Comparison of ENCODE assay signal across 33 mouse cellular contexts in genomic region chr7:28573236-28573635, GRCm38 (mm10). TPM values are rescaled to one million over a fixed set of nuclear protein-coding genes. Genes with fewer than 3 reads are reported as not detected.
A peak's percentile ranks its signal among the peaks of the same experiment; 100 is the strongest.
DNase-seq lines count a peak whose midpoint lies in the region; ATAC-seq and TF ChIP-seq lines count a peak whose summit lies in the region.
"Had no signal": no experiment of that assay in that cellular context is flagged by ENCODE, and none has a peak within 500 bp of the region (broad histone marks: within the 10 kb centered on the region; RNA-seq: fewer than 3 reads in every experiment).

No protein-coding gene starts in this region.

- no peak for ATAC-seq in liver, embryonic 12.5 days
- ATAC-seq in intestine, postnatal 0 days: no peak
- no peak for ATAC-seq in stomach, embryonic 15.5 days (ENCODE audit: insufficient read depth, low FRiP score, low read depth)
- ATAC-seq: forebrain, embryonic 14.5 days; midbrain, embryonic 13.5 days had no signal

- peak overlapping the region; percentile 67 for H3K27ac ChIP-seq in kidney, adult 2 months (ENCODE audit: insufficient read depth, low read depth, low read length)
- H3K27ac ChIP-seq in liver, embryonic 12.5 days: peak overlapping the region; percentile 52
- H3K27ac ChIP-seq in intestine, postnatal 0 days (ENCODE audit: low read depth, low read length): peak overlapping the region; percentile 30; the same call in 1 of the 2 replicates
- H3K27ac ChIP-seq in stomach, embryonic 15.5 days: peak overlapping the region; percentile 95; the same call in 1 of the 2 replicates
- H3K27ac ChIP-seq in midbrain, embryonic 10.5 days (replicated peaks): no peak overlapping the region
- H3K27ac ChIP-seq: embryonic facial prominence, embryonic 15.5 days; gastrocnemius, adult 2 months; midbrain, embryonic 13.5 days had no signal

- no peaks in the 10 kb centered on the region for H3K36me3 ChIP-seq in kidney, adult 2 months (ENCODE audit: control insufficient read depth, insufficient read depth, low read length)
- peaks cover 20% of the 10 kb centered on the region for H3K36me3 ChIP-seq in liver, embryonic 12.5 days
- peaks cover 12% of the 10 kb centered on the region for H3K36me3 ChIP-seq in intestine, postnatal 0 days (ENCODE audit: control insufficient read depth, insufficient read depth)
- no peaks in the 10 kb centered on the region; the same call in 1 of the 2 replicates for H3K36me3 ChIP-seq in stomach, embryonic 15.5 days
- peaks cover 17% of the 10 kb centered on the region for H3K36me3 ChIP-seq in midbrain, embryonic 10.5 days

- TF ChIP-seq CTCF in kidney, adult 2 months (conservative IDR thresholded peaks at IDR 0.05; ENCODE audit: insufficient read depth, insufficient read length, low read depth, low read length): no peak
- TF ChIP-seq CTCF in intestine, postnatal 0 days (IDR thresholded peaks at IDR 0.05; ENCODE audit: low read depth): no peak

- 0 out of 2 replicates have a peak overlapping the region, but pooled peaks have one; percentile 10 for H3K4me2 ChIP-seq in liver, embryonic 12.5 days
- H3K4me2 ChIP-seq in intestine, postnatal 0 days (replicated peaks; ENCODE audit: low read depth): no peak overlapping the region
- no peak overlapping the region for H3K4me2 ChIP-seq in stomach, embryonic 15.5 days
- H3K4me2 ChIP-seq: embryonic facial prominence, embryonic 15.5 days; midbrain, embryonic 13.5 days had no signal

- peaks cover 85% of the 10 kb centered on the region for H3K4me1 ChIP-seq in kidney, adult 2 months (ENCODE audit: control insufficient read depth, insufficient read depth, low read length)
- peaks cover 87% of the 10 kb centered on the region for H3K4me1 ChIP-seq in liver, embryonic 12.5 days
- peaks cover 34% of the 10 kb centered on the region for H3K4me1 ChIP-seq in intestine, postnatal 0 days (replicated peaks; ENCODE audit: control insufficient read depth, insufficient read depth, low read length)
- peaks cover 75% of the 10 kb centered on the region for H3K4me1 ChIP-seq in stomach, embryonic 15.5 days
- H3K4me1 ChIP-seq in midbrain, embryonic 10.5 days: peaks cover 10% of the 10 kb centered on the region; the same call in 1 of the 2 replicates

- H3K9me3 ChIP-seq in liver, embryonic 12.5 days (replicated peaks): no peaks in the 10 kb centered on the region
- no peaks in the 10 kb centered on the region for H3K9me3 ChIP-seq in intestine, postnatal 0 days (ENCODE audit: control insufficient read depth)
- H3K9me3 ChIP-seq in stomach, embryonic 15.5 days: no peaks in the 10 kb centered on the region
- H3K9me3 ChIP-seq in midbrain, embryonic 10.5 days (replicated peaks): no peaks in the 10 kb centered on the region
- H3K9me3 ChIP-seq: embryonic facial prominence, embryonic 15.5 days; midbrain, embryonic 13.5 days had no signal

- H3K27me3 ChIP-seq in kidney, adult 2 months (replicated peaks; ENCODE audit: control insufficient read depth, insufficient read depth, low read length): no peaks in the 10 kb centered on the region
- no peaks in the 10 kb centered on the region for H3K27me3 ChIP-seq in liver, embryonic 12.5 days (replicated peaks)
- no peaks in the 10 kb centered on the region for H3K27me3 ChIP-seq in intestine, postnatal 0 days (replicated peaks; ENCODE audit: control insufficient read depth, insufficient read depth, low read length)
- H3K27me3 ChIP-seq in stomach, embryonic 15.5 days (replicated peaks): no peaks in the 10 kb centered on the region
- H3K27me3 ChIP-seq in midbrain, embryonic 10.5 days (ENCODE audit: low read depth, poor library complexity, severe bottlenecking): no peaks in the 10 kb centered on the region
- H3K27me3 ChIP-seq: embryonic facial prominence, embryonic 15.5 days; midbrain, embryonic 13.5 days had no signal

- H3K9ac ChIP-seq in liver, embryonic 12.5 days: no peak overlapping the region
- H3K9ac ChIP-seq in intestine, postnatal 0 days (ENCODE audit: low read depth, low read length): no peak overlapping the region
- no peak overlapping the region for H3K9ac ChIP-seq in stomach, embryonic 15.5 days
- H3K9ac ChIP-seq: embryonic facial prominence, embryonic 15.5 days; midbrain, embryonic 13.5 days had no signal

- DNase-seq in kidney, adult 2 months: peak; percentile 59
- DNase-seq in kidney, adult 9 months: no peak
- DNase-seq in liver: no peak
- DNase-seq in midbrain, embryonic 10.5 days (ENCODE audit: low spot score): no peak
- no peak for DNase-seq in layer of hippocampus, adult 8-10 months (ENCODE audit: low spot score in 2 of 2)
- DNase-seq: adrenal gland, postnatal 25 days; cerebellum, adult 9-10 months; gastrocnemius, adult 2 months; layer of hippocampus, adult 9-11 months; right cerebral cortex, postnatal 14 days; spleen, adult 18-20 months; thymus, adult 18-20 months; thymus, postnatal 36 days had no signal

- H3K4me3 ChIP-seq in kidney, adult 2 months (ENCODE audit: insufficient read depth, low read depth, low read length): no peak overlapping the region
- no peak overlapping the region for H3K4me3 ChIP-seq in liver, embryonic 12.5 days
- no peak overlapping the region for H3K4me3 ChIP-seq in intestine, postnatal 0 days (ENCODE audit: low read depth, low read length)
- no peak overlapping the region for H3K4me3 ChIP-seq in stomach, embryonic 15.5 days (replicated peaks)
- H3K4me3 ChIP-seq in midbrain, embryonic 10.5 days: no peak overlapping the region
- H3K4me3 ChIP-seq: embryonic facial prominence, embryonic 15.5 days; gastrocnemius, adult 2 months; midbrain, embryonic 13.5 days had no signal

- TF ChIP-seq POLR2A in kidney, adult 2 months (IDR thresholded peaks at IDR 0.05; ENCODE audit: low read depth, low read length): no peak

- 72% methylated on average over 3 of the region's 3 CpGs for WGBS in kidney, adult 2 months
- WGBS in liver, embryonic 12.5 days (ENCODE audit: insufficient replicate concordance): 84% methylated on average over 3 of the region's 3 CpGs
- 79% methylated on average over 3 of the region's 3 CpGs for WGBS in intestine, postnatal 0 days
- 91% methylated on average over 3 of the region's 3 CpGs for WGBS in stomach, embryonic 15.5 days
- WGBS in midbrain, embryonic 10.5 days: 90% methylated on average over 3 of the region's 3 CpGs

RNA-seq across cellular contexts. Expression of gene Samd4b, which starts 24.7 kb away (rescaled TPM):
- polyA plus RNA-seq in kidney, adult 2 months (2012; rRNA removed): 67.0 and 79.0 TPM in 2 replicates
- polyA plus RNA-seq in liver, embryonic 12.5 days (2016; fragmentation: Nextera tagmentation; extraction: Ambion mirVana): 10.0 and 12.5 TPM in 2 replicates
- 12.4 and 13.4 TPM in 2 replicates for polyA plus RNA-seq in intestine, postnatal 0 days (2015; fragmentation: Nextera tagmentation; extraction: Ambion mirVana)
- polyA plus RNA-seq in stomach, embryonic 15.5 days (2015; fragmentation: Nextera tagmentation; extraction: Ambion mirVana): 18.5 and 22.1 TPM in 2 replicates
- polyA plus RNA-seq in midbrain, embryonic 10.5 days (2016; fragmentation: Nextera tagmentation; extraction: Ambion mirVana): 29.2 and 30.5 TPM in 2 replicates
- total RNA-seq in layer of hippocampus, adult 8-10 months (2022): 10 to 100 TPM; 62.6 to 73.9 (median 66.2) TPM

RNA-seq across cellular contexts. Expression of gene Pak4, which starts 24.7 kb away (rescaled TPM):
- polyA plus RNA-seq in kidney, adult 2 months (2012; rRNA removed): 36.9 and 41.8 TPM in 2 replicates
- 24.3 and 24.6 TPM in 2 replicates for polyA plus RNA-seq in liver, embryonic 12.5 days (2016; fragmentation: Nextera tagmentation; extraction: Ambion mirVana)
- 17.2 and 19.7 TPM in 2 replicates for polyA plus RNA-seq in intestine, postnatal 0 days (2015; fragmentation: Nextera tagmentation; extraction: Ambion mirVana)
- polyA plus RNA-seq in stomach, embryonic 15.5 days (2015; fragmentation: Nextera tagmentation; extraction: Ambion mirVana): 50.2 and 56.0 TPM in 2 replicates
- polyA plus RNA-seq in midbrain, embryonic 10.5 days (2016; fragmentation: Nextera tagmentation; extraction: Ambion mirVana): 60.9 and 66.4 TPM in 2 replicates
- total RNA-seq in layer of hippocampus, adult 8-10 months (2022): 10 to 100 TPM; 12.2 to 14.2 (median 13.1) TPM

RNA-seq across cellular contexts. Expression of gene Nccrp1, which starts 26.2 kb away (rescaled TPM):
- polyA plus RNA-seq in kidney, adult 2 months (2012; rRNA removed): 57.2 and 85.4 TPM in 2 replicates
- polyA plus RNA-seq in liver, embryonic 12.5 days (2016; fragmentation: Nextera tagmentation; extraction: Ambion mirVana): not detected in 2 replicates
- not detected in 2 replicates for polyA plus RNA-seq in intestine, postnatal 0 days (2015; fragmentation: Nextera tagmentation; extraction: Ambion mirVana)
- 2.4 and 6.1 TPM in 2 replicates for polyA plus RNA-seq in stomach, embryonic 15.5 days (2015; fragmentation: Nextera tagmentation; extraction: Ambion mirVana)
- polyA plus RNA-seq in midbrain, embryonic 10.5 days (2016; fragmentation: Nextera tagmentation; extraction: Ambion mirVana): 0.14 and 0.20 TPM in 2 replicates
- total RNA-seq in layer of hippocampus, adult 8-10 months (2022): under 1 TPM in 1 of 4 experiments, not detected in 3; 0.36 TPM
- total RNA-seq: adrenal gland, postnatal 25 days; gastrocnemius, adult 2 months; megakaryocyte progenitor cell, adult 5-6 weeks; monocyte, adult 5-6 weeks had no signal
- polyA plus RNA-seq: forebrain, embryonic 14.5 days; heart, postnatal 0 days; hindbrain, embryonic 11.5 days; limb, embryonic 14.5 days; lung, embryonic 16.5 days; midbrain, embryonic 13.5 days had no signal

RNA-seq across cellular contexts. Expression of gene Sycn, which starts 32.6 kb away (rescaled TPM):
- 12.4 and 13.3 TPM in 2 replicates for polyA plus RNA-seq in kidney, adult 2 months (2012; rRNA removed)
- not detected in 2 replicates for polyA plus RNA-seq in liver, embryonic 12.5 days (2016; fragmentation: Nextera tagmentation; extraction: Ambion mirVana)
- polyA plus RNA-seq in intestine, postnatal 0 days (2015; fragmentation: Nextera tagmentation; extraction: Ambion mirVana): 17.0 and 23.4 TPM in 2 replicates
- 103 and 114 TPM in 2 replicates for polyA plus RNA-seq in stomach, embryonic 15.5 days (2015; fragmentation: Nextera tagmentation; extraction: Ambion mirVana)
- not detected in 2 replicates for polyA plus RNA-seq in midbrain, embryonic 10.5 days (2016; fragmentation: Nextera tagmentation; extraction: Ambion mirVana)
- not detected for total RNA-seq in layer of hippocampus, adult 8-10 months (2022)
- total RNA-seq: adrenal gland, postnatal 25 days; common myeloid progenitor, adult 5-6 weeks; ES-E14; gastrocnemius, adult 2 months; left cerebral cortex, adult 18-20 months; left cerebral cortex, postnatal 36 days; megakaryocyte progenitor cell, adult 5-6 weeks; monocyte, adult 5-6 weeks had no signal
- polyA plus RNA-seq: brain, embryonic 14.5 days; embryonic facial prominence, embryonic 15.5 days; forebrain, embryonic 14.5 days; frontal cortex, adult 2 months; heart, postnatal 0 days; hindbrain, embryonic 11.5 days; lung, embryonic 16.5 days; midbrain, embryonic 13.5 days; neural tube, embryonic 11.5 days had no signal

RNA-seq across cellular contexts. Expression of gene Ifnl3, which starts 50.6 kb away (rescaled TPM):
- not detected in 2 replicates for polyA plus RNA-seq in kidney, adult 2 months (2012; rRNA removed)
- polyA plus RNA-seq in liver, embryonic 12.5 days (2016; fragmentation: Nextera tagmentation; extraction: Ambion mirVana): not detected in 2 replicates
- polyA plus RNA-seq in intestine, postnatal 0 days (2015; fragmentation: Nextera tagmentation; extraction: Ambion mirVana): not detected in 2 replicates
- not detected in 2 replicates for polyA plus RNA-seq in stomach, embryonic 15.5 days (2015; fragmentation: Nextera tagmentation; extraction: Ambion mirVana)
- polyA plus RNA-seq in midbrain, embryonic 10.5 days (2016; fragmentation: Nextera tagmentation; extraction: Ambion mirVana): not detected in 2 replicates
- not detected for total RNA-seq in layer of hippocampus, adult 8-10 months (2022)
- total RNA-seq: adrenal gland, postnatal 25 days; common myeloid progenitor, adult 5-6 weeks; ES-E14; gastrocnemius, adult 2 months; left cerebral cortex, adult 18-20 months; left cerebral cortex, postnatal 36 days; megakaryocyte progenitor cell, adult 5-6 weeks; monocyte, adult 5-6 weeks had no signal
- polyA plus RNA-seq: brain, embryonic 14.5 days; embryonic facial prominence, embryonic 15.5 days; forebrain, embryonic 14.5 days; frontal cortex, adult 2 months; gonadal fat pad, adult 2 months; heart, postnatal 0 days; hindbrain, embryonic 11.5 days; limb, embryonic 14.5 days; lung, embryonic 16.5 days; midbrain, embryonic 13.5 days; neural tube, embryonic 11.5 days had no signal
